Mouse (Mus musculus): ENCODE measurements at regions not wholly inside any gene's neighbourhood (a gene's known extent, or its start where the extent isn't known, plus 50 kb on each side); places are given as distances from the start of the nearest gene placed in this dataset.

GRCm38 (mm10) chr12:15890591-15890990, 73.9 kb upstream of the Trib2 start:
- intact Hi-C loops (cut with DNase I) = no loop called here

- intact Hi-C loops (cut with DNase I) = no loop called here
These were observed 63.2 kb upstream of the Trib2 start for GRCm38 (mm10) chr12:15879907-15880430.
